In genomic region chr14:118465331-118465730, GRCm38 (mm10) we compare ENCODE assay signal across 23 mouse cellular contexts.
DNase-seq lines count a peak whose midpoint lies in the region; ATAC-seq and TF ChIP-seq lines count a peak whose summit lies in the region.
"Had no signal": no experiment of that assay in that cellular context is flagged by ENCODE, and none has a peak within 500 bp of the region (broad histone marks: within the 10 kb centered on the region; RNA-seq: fewer than 3 reads in every experiment).

No protein-coding gene starts in this region.

- TF ChIP-seq CTCF in G1E (IDR thresholded peaks at IDR 0.05; ENCODE audit: low read depth, low read length), result no peak

- H3K27me3 ChIP-seq in heart, embryonic 10.5 days (ENCODE audit: insufficient read depth, poor library complexity, severe bottlenecking), result peaks cover 8% of the 10 kb centered on the region
- H3K27me3 ChIP-seq in G1E (ENCODE audit: insufficient read depth, low read length), result peaks cover 7% of the 10 kb centered on the region
- H3K27me3 ChIP-seq: CH12.LX; embryonic facial prominence, embryonic 12.5 days; forebrain, embryonic 15.5 days had no signal

- peak; percentile 85 for ATAC-seq in G1E (ENCODE audit: extremely low read depth, insufficient number of reproducible peaks, low FRiP score, poor library complexity, severe bottlenecking)
- ATAC-seq in granulocyte monocyte progenitor cell, adult 5-6 weeks (replicated peaks; ENCODE audit: poor library complexity, severe bottlenecking), result peak; percentile 86
- peak; percentile 84 for ATAC-seq in megakaryocyte progenitor cell, adult 5-6 weeks (replicated peaks; ENCODE audit: poor library complexity)
- ATAC-seq: forebrain, embryonic 13.5 days; forebrain, embryonic 15.5 days; forebrain, postnatal 0 days had no signal

- H3K4me1 ChIP-seq in heart, embryonic 10.5 days, result no peaks in the 10 kb centered on the region
- peaks cover 28% of the 10 kb centered on the region for H3K4me1 ChIP-seq in G1E (ENCODE audit: insufficient read depth, low read depth, low read length)
- H3K4me1 ChIP-seq: embryonic facial prominence, embryonic 10.5 days; embryonic facial prominence, embryonic 12.5 days; forebrain, embryonic 13.5 days; forebrain, embryonic 15.5 days had no signal

- DNase-seq in heart, embryonic 10.5 days (ENCODE audit: low spot score), result peak; percentile 24
- DNase-seq in heart, adult 8-10 months (ENCODE audit: low spot score), result no peak
- peak; percentile 25 for DNase-seq in G1E (ENCODE audit: low spot score)
- DNase-seq in layer of hippocampus, postnatal 25 days (ENCODE audit: extremely low spot score in 1 of 2, low spot score in 1 of 2), result no peak
- no peak for DNase-seq in neural tube, embryonic 10.5 days (ENCODE audit: extremely low spot score, low spot score)
- no peak for DNase-seq in adrenal gland, postnatal 10 days
- DNase-seq: adrenal gland, adult 2 months; adrenal gland, postnatal 14 days; adrenal gland, postnatal 36 days; cerebellum, adult 11 months; cerebellum, adult 18-20 months; cerebellum, adult 8-10 months; cerebellum, adult 9-11 months; cerebellum, postnatal 14 days; cerebellum, postnatal 36 days; forebrain, postnatal 0 days had no signal

- H3K9me3 ChIP-seq in heart, embryonic 10.5 days, result no peaks in the 10 kb centered on the region
- no peaks in the 10 kb centered on the region for H3K9me3 ChIP-seq in G1E (replicated peaks)
- H3K9me3 ChIP-seq: embryonic facial prominence, embryonic 10.5 days; embryonic facial prominence, embryonic 12.5 days; forebrain, embryonic 13.5 days; forebrain, embryonic 15.5 days had no signal

- H3K36me3 ChIP-seq in heart, embryonic 10.5 days, result no peaks in the 10 kb centered on the region
- no peaks in the 10 kb centered on the region for H3K36me3 ChIP-seq in G1E (replicated peaks)
- H3K36me3 ChIP-seq: embryonic facial prominence, embryonic 10.5 days; embryonic facial prominence, embryonic 12.5 days; forebrain, embryonic 15.5 days had no signal

- 69% methylated on average over 2 of the region's 2 CpGs for WGBS in heart, embryonic 10.5 days

- H3K4me3 ChIP-seq in heart, embryonic 10.5 days, result no peak overlapping the region
- H3K4me3 ChIP-seq in G1E (ENCODE audit: low read depth, low read length), result no peak overlapping the region
- H3K4me3 ChIP-seq: embryonic facial prominence, embryonic 10.5 days; embryonic facial prominence, embryonic 12.5 days; forebrain, embryonic 13.5 days; forebrain, embryonic 15.5 days had no signal

- no peak overlapping the region for H3K27ac ChIP-seq in heart, embryonic 10.5 days
- H3K27ac ChIP-seq: embryonic facial prominence, embryonic 10.5 days; embryonic facial prominence, embryonic 12.5 days; forebrain, embryonic 13.5 days; forebrain, embryonic 15.5 days had no signal

Comparison
In these comparisons a context has a peak if more than half of its experiments do, and no peak if none do; other contexts are left out.
1. DNase-seq: peak in heart, embryonic 10.5 days (single experiment) and G1E (single experiment); none in heart, adult 8-10 months (single experiment), layer of hippocampus, postnatal 25 days (0 of 2), neural tube, embryonic 10.5 days (single experiment) and adrenal gland, postnatal 10 days (single experiment).
2. Peak in every context shown above with its lines, with median percentiles within 50 percentile points of each other: ATAC-seq.